Mouse (Mus musculus) bone marrow, adult 2 months (tissue): ENCODE measurements around the gene Gucy1b2. TPM values are rescaled to one million over a fixed set of nuclear protein-coding genes. Genes with fewer than 3 reads are reported as not detected.

Experiments
- H3K27ac ChIP-seq: fragments of 200-500 bp; 2 replicates; pipeline ENCODE4 v1.5.1; 2012; ENCODE audit warnings: low read depth, mild to moderate bottlenecking, control low read depth, inconsistent platforms, low read length; ENCODE audit not compliant: control insufficient read depth, poor library complexity, insufficient read depth
- H3K4me1 ChIP-seq: fragments of 200-500 bp; 2 replicates; pipeline ENCODE4 v1.6.1; 2011; ENCODE audit warnings: low read length; ENCODE audit not compliant: control insufficient read depth, insufficient read depth
- H3K4me3 ChIP-seq: fragments of 200-500 bp; replicated peaks from 2 replicates; pipeline ENCODE3; 2011; ENCODE audit warnings: mild to moderate bottlenecking, low read depth, low read length, control low read depth; ENCODE audit not compliant: control insufficient read depth
- CTCF ChIP-seq: fragments of 200-500 bp; IDR thresholded peaks from 2 replicates; pipeline ENCODE4 v1.5.1; 2011; ENCODE audit warnings: low read length, control low read depth; ENCODE audit not compliant: control insufficient read depth, insufficient read depth
- POLR2A ChIP-seq: fragments of 200-500 bp; IDR thresholded peaks from 2 replicates; pipeline ENCODE4 v1.6.1; 2011; ENCODE audit warnings: low read depth, mild to moderate bottlenecking, control low read depth, low read length, borderline replicate concordance; ENCODE audit not compliant: control insufficient read depth
- WGBS: fragments of 180-500 bp; shearing (Covaris S2); methylation state at CpG from one replicate; pipeline ENCODE4 v1.1.7; 2018; 5-methylcytosine and 5-hydroxymethylcytosine counted together
- polyA plus RNA-seq: library from polyadenylated mRNA; stranded (reverse); fragments of >200 nt; gene quantifications from 2 replicates; pipeline ENCODE4 v1.2.4, GENCODE M21; 2011; ENCODE audit warnings: low replicate concordance; ENCODE audit not compliant: missing spikeins, insufficient read depth, insufficient read length

Gucy1b2 gene
- polyA plus RNA-seq, 1 experiment = not detected

- H3K27ac ChIP-seq = no peak overlapping the region
- H3K4me1 ChIP-seq = peaks cover 3% of the 10 kb centered on the region
- TF ChIP-seq POLR2A = no peak
- TF ChIP-seq CTCF = no peak
- H3K4me3 ChIP-seq = no peak overlapping the region
- 84% methylated on average over 5 of the region's 5 CpGs for WGBS
These were observed 106.3 kb downstream of the Gucy1b2 start for GRCm38 (mm10) chr14:62349786-62350185.

- H3K27ac ChIP-seq = peak overlapping the region; percentile 34
- no peaks in the 10 kb centered on the region; the same call in 1 of the 2 replicates for H3K4me1 ChIP-seq
- WGBS = 59% methylated on average over 7 of the region's 7 CpGs
- TF ChIP-seq POLR2A (no peak), CTCF (no peak)
- H3K4me3 ChIP-seq = no peak overlapping the region
These were observed 109.0 kb downstream of the Gucy1b2 start for GRCm38 (mm10) chr14:62347103-62347502.

- 92% methylated on average over 11 of the region's 11 CpGs for WGBS
- TF ChIP-seq CTCF (no peak), POLR2A (no peak)
- no peaks in the 10 kb centered on the region; the same call in 1 of the 2 replicates for H3K4me1 ChIP-seq
These were observed 109.5 kb downstream of the Gucy1b2 start for GRCm38 (mm10) chr14:62346570-62346969.

More at GRCm38 (mm10) chr14:62346570-62346969, 109.5 kb downstream of the Gucy1b2 start:
- H3K27ac ChIP-seq = no peak overlapping the region
- H3K4me3 ChIP-seq = no peak overlapping the region

Other genes starting within 250 kb of the Gucy1b2 start
- 57.3 and 70.0 TPM in 2 replicates for gene Rnaseh2b, start 163.7 kb downstream of the Gucy1b2 start, polyA plus RNA-seq
- gene Dleu7, start 163.2 kb downstream of the Gucy1b2 start, polyA plus RNA-seq = not detected in 2 replicates
- gene Fam124a, start 99.4 kb upstream of the Gucy1b2 start, polyA plus RNA-seq = 0.97 TPM in 1 of 2 replicates, not detected in the other
- not detected in 2 replicates for gene Gm4131, start 110.6 kb upstream of the Gucy1b2 start, polyA plus RNA-seq
- not detected in 2 replicates for gene Serpine3, start 207.4 kb upstream of the Gucy1b2 start, polyA plus RNA-seq